Mouse (Mus musculus) kidney, postnatal 25 days (tissue): Measurements from ENCODE around the gene Aip.
A peak's percentile ranks its signal among the peaks of the same experiment; 100 is the strongest.
"Not testable (repeated sequence)": the region's sequence is repeated elsewhere in the genome, so short reads cannot be mapped to it uniquely, and the experiment has no call there.

Experiments
- DNase-seq, 2 experiments: peaks; one replicate each; pipeline ENCODE4 v3.0.0; 2021; ENCODE audit warnings: mixed read lengths in 2 of 2

Gene Aip

GRCm38 (mm10) chr19:4134354-4134753, 8.7 kb upstream of the Aip start:
- DNase-seq, result peak in 1 of 2 experiments; percentile 35

DNA sequence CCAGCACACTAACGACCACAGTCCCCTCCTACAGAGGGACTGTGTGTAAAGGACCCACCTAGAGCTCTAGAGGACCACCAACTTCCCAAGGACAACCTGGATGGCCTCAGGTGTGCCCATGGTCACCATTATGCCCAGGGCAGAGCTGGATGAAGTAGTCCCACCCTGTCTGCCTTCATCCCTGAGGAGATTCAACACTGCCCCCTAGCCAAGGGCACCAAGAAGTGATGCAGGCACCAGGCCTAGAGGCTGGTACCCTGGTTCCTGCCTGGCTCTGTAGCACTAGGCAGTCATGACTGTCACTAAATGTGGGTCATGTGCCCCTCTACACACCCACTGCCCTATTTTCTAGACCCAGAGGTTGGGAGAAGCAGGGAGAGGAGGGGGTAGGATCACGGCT, 6.1 kb upstream of the Aip start:
- no peak for DNase-seq

GRCm38 (mm10) chr19:4131075-4131474, 5.4 kb upstream of the Aip start:
- no peak for DNase-seq

- no peak for DNase-seq
Measured at GRCm38 (mm10) chr19:4130106-4130505, 4.4 kb upstream of the Aip start.

DNA sequence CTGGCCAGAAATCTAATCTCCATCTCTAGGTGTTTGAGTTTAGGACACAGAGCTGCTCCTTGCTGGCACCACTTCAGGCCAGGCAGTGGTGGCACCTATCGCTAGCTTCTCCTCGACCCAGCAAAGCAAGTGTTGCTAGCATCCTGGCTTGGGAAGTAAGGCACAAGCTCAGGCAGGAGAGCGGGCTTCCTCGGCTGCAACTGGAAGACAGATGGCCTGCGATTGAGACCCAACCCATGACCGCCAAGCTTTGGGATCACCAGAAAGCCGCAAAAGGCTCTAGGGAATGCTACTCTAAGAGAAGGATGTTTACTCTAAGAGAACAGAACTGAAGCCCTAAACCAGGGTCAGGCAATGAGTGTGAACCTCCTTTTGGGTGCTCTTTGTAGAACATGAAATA, 3.8 kb upstream of the Aip start:
- no peak for DNase-seq

GRCm38 (mm10) chr19:4126759-4127495, 1.3 kb upstream of the Aip start:
- peak in 1 of 2 experiments; percentile 18 for DNase-seq

DNA sequence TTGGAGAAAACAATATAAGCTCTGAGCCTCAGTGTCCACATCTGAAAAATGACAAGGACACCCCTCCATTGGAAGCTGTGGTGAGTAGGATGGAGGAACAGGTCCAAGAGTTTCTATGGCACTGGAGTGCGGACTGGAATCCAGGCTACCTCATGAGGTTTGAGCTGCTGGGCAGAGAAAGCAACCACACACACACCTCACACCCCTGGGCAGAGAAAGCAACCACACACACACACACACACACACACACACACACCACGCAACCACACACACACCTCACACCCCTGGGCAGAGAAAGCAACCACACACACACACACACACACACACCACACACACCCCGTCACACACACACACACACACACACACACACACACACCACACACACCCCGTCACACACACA, 390 bp downstream of the Aip start:
- DNase-seq, result not testable (repeated sequence)

- no peak for DNase-seq
Measured at GRCm38 (mm10) chr19:4124432-4124831, 1.2 kb downstream of the Aip start.

GRCm38 (mm10) chr19:4122411-4123370, 3.0 kb downstream of the Aip start:
- DNase-seq, result no peak

- not testable (repeated sequence) for DNase-seq
Measured at GRCm38 (mm10) chr19:4121896-4122295, 3.8 kb downstream of the Aip start.

DNA sequence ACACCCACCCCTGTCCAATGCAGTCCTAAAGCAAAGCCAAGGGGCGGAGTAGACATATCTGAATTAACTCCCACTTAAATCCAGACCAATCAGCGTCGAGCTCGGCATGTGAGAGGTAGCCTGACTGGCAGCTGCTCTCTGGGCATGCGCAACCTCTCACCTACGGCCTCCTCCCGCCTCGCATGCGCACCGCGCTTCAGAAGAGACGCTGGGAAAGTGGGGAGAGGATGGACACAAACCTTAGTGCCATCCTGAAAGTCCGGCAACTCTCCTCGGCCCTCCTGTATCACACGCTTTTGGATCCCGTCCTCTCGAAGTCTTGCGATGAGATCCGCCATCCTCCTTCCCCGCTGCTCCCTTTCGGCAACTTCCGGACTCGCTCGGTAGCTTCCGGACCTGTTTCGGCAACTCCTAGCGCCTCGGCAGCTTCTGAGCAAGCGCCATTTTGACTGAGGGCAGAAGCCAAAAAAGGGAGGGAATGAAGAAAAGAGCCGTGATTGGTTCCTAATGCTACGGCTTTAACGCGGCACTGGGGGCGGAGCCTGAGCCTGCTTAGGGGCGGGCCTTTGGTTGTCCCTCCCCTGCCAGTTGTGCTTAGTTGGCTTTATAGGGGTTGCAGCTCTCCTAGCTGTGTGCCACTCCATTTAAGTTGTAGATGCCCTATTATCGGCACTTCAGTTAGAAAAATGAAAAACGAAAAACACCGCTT, 4.4 kb downstream of the Aip start:
- DNase-seq, result peak; percentile 98 to 100

DNA sequence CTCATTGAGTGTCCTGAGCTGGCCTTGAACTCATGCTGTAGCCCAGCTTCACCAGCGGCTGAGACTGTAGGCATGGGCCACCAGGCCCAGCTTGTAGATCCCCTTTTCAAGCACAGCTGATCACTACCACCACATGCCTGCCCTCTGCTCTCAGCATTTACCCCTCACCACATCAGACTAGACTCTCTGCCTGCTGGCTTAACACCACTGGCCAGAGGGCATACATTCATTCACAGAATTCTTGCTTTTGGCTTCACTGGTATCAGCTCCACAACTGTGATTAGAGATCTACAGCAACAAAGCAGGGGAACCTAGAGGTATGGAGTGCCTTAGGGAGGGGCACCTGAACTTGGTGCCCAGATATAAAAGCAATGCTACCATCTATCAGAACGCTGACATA, 5.2 kb downstream of the Aip start:
- no peak for DNase-seq

DNA sequence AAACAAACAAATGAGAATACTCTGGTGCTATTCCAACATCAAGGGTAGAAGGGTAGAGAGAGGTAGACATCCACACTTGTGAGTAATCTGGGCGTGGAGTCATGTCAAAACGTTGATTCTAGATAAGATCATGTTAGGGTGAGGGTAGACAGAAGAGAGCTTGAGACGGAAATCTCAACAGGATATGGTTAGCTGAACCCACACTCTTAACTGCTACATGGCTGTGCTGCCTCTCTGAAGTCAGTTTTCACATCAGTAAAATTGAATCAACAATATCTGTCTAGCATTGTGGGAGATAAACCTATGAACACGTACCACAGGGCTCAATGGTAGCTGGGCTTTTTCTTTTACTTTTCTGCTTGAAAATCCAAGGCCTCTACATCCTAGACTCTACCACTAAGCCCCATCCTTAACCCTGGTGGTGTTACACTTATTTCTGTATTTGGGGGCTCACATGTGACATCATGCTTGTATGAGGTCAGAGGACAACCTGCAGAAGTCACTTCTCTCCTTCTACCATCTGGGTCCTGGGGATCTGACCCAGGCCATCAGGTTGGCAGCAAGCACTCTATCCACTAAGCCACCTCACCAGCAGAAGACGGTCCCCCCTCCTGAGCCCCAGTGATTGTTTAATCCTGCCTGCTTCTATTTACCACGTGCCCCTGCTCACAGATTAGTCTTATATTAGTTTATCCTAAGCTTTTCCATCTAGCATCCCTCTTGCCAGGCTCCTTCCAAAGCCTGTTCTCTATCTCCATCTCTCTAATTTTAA, 5.8 kb downstream of the Aip start:
- no peak for DNase-seq

DNA sequence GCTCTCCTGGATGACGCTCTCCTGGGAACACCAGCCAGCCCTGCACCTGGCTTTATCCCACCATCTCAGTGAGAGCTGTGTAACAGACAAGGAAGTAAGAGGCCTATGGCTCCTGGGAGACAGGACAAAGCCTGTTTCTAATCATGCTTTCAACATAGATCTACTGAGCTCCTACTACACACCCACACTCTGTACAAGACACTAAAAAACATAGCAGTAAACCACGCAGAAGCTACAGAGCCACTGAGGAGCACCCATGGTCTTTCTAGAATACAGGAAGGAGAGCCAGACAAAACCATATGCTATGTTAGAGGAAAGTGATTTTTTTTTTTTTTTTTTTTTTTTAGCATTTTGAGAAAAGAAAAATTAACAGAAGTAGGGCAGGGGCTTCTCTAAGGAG, 7.3 kb downstream of the Aip start:
- no peak for DNase-seq

- no peak for DNase-seq
Measured at GRCm38 (mm10) chr19:4117006-4117405, 8.7 kb downstream of the Aip start.

GRCm38 (mm10) chr19:4115816-4116215, 9.8 kb downstream of the Aip start:
- no peak for DNase-seq

DNA sequence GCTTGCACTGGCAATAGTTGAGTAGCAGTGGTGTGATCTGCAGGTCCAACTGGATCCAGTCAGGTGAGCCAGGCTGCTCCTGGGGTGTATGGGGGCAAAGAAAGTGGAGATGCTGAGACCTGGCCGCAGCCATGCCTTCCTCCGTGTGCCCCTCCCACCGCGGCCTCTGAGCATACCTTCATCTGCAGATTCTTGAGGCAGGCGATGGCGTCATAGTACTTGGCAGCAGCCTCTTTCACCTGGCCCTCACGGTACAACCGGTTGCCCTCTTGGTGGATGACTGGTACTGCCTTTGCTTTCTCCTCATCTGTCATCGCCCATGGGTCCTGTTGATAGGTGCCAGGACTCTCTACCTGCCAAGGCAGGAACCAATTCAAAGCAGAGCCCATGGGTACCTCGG, 10.5 kb downstream of the Aip start:
- no peak for DNase-seq

GRCm38 (mm10) chr19:4114551-4114950, 11.1 kb downstream of the Aip start:
- DNase-seq, result peak in 1 of 2 experiments; percentile 35

- DNase-seq, result peak; percentile 42 to 81
Measured at GRCm38 (mm10) chr19:4113806-4114230, 11.8 kb downstream of the Aip start.

GRCm38 (mm10) chr19:4113186-4113805, 12.4 kb downstream of the Aip start:
- DNase-seq, result peak; percentile 91 to 93

GRCm38 (mm10) chr19:4112063-4112960, 13.3 kb downstream of the Aip start:
- DNase-seq, result no peak
